Mouse (Mus musculus) kidney, postnatal 14 days (tissue): ENCODE data around the gene Haus2.

ENCODE experiments used
- DNase-seq: peaks from one replicate; pipeline ENCODE4 v3.0.0; 2022; ENCODE audit warnings: mixed read lengths

The Haus2 gene

DNA sequence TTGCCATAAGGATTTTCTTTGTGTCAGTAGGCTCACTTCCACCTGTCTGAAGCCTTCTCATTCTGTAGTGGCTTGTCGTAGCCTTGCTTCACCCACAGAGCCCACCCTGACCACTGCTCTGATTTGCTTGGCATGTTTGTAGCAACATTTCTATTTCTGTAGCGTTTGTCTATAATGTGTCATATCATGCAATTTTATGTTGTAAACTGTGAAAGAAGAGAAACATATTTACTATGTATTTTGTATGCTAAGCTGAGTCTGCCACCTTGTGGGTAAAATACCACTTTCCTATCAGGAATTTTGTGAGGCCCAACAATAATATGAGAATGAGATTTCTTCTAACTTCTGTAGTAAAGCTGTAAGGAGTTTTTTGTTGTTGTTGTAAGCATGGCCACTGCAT, 61.1 kb downstream of the Haus2 start:
- no peak for DNase-seq
